Mouse (Mus musculus): ENCODE results near the gene Snrpa.
"Not testable (repeated sequence)": the region's sequence is repeated elsewhere in the genome, so short reads cannot be mapped to it uniquely, and the experiment has no call there.

Snrpa gene

DNA sequence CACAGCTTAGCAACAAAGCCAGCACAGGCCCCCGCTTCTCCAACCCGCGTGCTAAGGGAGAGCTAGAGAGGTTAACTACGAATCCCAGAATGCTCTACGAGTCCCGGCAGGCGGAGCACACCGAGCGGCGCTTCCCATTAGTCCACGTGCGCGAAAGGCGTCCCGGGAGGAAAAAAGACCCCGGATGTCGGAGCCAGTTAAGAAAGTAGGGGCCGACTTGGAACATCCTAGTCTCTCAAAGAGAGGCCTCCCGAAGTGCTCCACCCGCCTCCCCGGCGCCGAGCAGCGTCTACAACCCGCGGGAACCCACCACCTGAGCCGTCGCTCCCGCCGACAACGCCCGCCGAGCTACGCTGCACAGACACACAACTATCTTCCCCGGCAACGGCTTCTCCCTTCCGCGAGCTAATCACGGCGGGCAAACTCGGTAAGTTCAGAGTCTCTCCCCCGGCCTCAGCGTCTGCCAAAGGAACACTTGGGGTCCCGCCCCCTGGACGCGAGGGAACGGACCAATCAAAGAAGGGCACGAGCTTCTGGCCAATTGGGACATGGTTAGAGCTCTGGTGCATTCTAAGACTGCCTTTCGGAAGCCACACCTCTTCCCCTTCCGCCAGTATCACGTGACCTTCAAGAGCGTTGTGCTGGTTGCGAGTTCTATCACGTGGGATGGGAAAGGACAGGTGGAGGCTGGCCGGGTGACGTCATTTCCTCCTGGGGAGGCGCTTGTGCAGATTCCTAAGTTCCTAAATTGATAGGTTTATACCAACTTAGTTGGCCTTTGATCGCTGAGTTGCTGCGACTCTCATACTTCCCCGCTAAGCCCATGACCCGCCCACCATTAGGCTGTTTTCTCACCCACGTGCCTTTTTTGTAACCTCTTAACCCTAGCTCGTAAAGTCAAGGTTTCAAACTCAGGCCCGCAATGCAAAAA lies at the start of gene Snrpa, which contains the start of gene BC024978:
Gene Snrpa, minus strand, starts transcription at position 591 of the 931 bp plus-strand sequence.
Gene BC024978, plus strand, starts transcription at position 101 of the 931 bp plus-strand sequence.
- DNase-seq (ENCODE audit: low spot score in 2 of 2) = peak; percentile 99 to 100

GRCm38 (mm10) chr7:27244088-27244487 lies 48.0 kb upstream of the Snrpa start:
- not testable (repeated sequence) for DNase-seq (ENCODE audit: low spot score in 2 of 2)

DNA sequence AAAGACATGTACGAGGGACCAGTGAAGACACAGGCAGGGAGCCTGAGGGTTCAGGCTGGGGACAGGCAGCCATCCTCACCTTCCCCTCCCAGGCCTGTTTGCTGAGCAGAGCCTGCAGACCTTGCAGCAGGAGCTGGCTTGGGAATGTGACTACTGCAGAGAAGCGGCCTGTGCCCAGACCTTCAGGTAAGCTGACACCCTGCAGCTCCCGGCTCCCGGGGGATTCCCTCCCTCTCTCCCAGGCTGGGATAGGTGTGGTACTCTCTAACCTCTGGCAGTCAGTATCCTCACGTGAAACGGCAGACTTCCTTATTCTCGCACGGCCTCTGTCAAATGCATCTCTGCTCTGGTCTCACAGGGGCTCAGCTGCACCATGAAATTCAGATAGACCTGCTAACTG lies 47.1 kb upstream of the Snrpa start:
- no peak for DNase-seq (ENCODE audit: low spot score in 2 of 2)

GRCm38 (mm10) chr7:27238568-27238967 lies 42.5 kb upstream of the Snrpa start:
- no peak for DNase-seq (ENCODE audit: low spot score in 2 of 2)

DNA sequence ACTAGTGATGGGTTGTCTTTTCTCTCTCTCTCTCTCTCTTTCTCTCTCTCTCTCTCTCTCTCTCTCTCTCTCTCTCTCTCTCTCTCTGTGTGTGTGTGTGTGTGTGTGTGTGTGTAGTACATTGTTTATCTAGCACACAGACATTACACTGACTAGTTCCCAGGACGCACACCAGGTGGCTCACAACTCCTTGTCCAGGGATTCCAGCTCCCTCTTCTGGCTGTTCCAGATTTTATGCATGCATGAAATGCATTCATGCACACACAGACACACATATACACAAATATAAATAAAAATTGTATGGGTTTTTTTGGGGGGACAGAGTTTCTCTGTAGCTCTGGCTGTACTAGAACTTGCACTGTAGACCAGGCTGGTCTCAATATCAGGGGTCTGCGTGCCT lies 41.5 kb upstream of the Snrpa start:
- no peak for DNase-seq (ENCODE audit: low spot score in 2 of 2)

- no peak for DNase-seq (ENCODE audit: low spot score in 2 of 2)
Measured at GRCm38 (mm10) chr7:27235726-27236125, 39.7 kb upstream of the Snrpa start.

DNA sequence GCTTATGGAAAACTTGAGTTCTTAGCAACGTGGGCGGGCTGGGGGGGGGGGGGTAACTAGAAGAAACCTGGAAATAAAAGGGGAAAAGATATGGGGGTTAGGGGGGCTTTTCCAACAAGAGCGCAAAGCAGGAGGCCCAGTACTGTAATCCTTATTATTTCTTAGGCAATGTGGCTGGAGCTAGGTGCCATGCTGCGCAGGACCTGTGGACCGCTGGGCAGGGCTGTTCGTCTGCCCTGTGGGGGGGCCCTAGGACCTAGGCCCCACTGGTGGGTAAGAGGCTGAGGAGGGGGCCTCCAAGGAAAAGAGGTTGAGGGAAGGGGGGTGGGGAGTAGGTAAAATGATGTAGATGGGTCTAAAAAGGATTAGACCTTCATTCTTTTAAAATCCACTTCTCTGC lies 37.2 kb upstream of the Snrpa start:
- no peak for DNase-seq (ENCODE audit: low spot score in 2 of 2)

DNA sequence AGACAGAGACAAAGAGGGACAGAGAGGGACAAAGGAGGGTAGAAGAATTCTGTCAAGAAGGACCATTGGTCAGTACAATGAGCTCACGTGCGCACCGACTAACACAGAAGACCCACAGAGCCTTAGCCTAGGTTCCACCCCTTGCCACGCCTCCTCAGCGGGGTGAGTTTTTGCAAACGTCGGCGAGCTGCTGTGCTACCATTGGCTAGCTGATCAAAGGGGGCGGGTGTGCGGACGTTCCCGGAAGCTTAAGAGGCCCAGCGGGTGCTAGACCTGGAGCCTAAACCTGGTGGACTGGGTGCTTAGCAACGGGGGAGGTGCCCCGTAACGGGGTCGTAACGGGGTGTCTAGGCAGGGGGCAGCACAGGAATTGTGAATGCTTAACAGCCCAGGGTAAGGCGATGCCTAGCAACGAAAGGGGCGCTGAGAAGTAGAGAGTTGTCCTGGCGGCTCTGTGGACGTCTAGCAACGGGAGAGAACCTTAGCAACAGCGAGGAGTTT lies 36.8 kb upstream of the Snrpa start, which contains the start of gene Coq8b:
Gene Coq8b, plus strand, starts transcription at position 243 of the 501 bp plus-strand sequence.
- DNase-seq (ENCODE audit: low spot score in 2 of 2) = peak; percentile 95 to 96

GRCm38 (mm10) chr7:27231693-27232331 lies 35.7 kb upstream of the Snrpa start:
- DNase-seq (ENCODE audit: low spot score in 2 of 2) = peak; percentile 76 to 81

DNA sequence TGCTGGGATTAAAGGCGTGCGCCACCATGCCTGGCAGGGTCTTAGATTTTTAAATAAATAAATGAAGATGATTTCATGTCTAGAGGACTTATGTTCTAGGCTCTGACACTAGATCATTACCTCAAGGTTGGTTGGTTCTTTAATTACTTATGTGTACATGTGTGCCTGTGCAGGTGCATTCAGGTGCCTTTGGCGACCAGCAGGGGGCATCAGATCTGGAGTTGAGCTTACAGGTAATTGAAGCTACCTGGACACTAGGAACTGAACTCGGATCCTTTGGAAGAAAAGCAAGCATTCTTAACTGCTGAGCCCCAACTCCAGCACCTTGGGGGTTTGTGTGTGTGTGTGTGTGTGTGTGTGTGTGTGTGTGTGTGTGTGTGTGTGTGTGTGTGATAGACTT lies 34.7 kb upstream of the Snrpa start:
- DNase-seq (ENCODE audit: low spot score in 2 of 2) = no peak

GRCm38 (mm10) chr7:27228865-27229264 lies 32.8 kb upstream of the Snrpa start:
- DNase-seq (ENCODE audit: low spot score in 2 of 2) = no peak

- DNase-seq (ENCODE audit: low spot score in 2 of 2) = peak; percentile 91 to 93
Measured at GRCm38 (mm10) chr7:27228281-27228821, 32.3 kb upstream of the Snrpa start, which contains the start of gene Itpkc. Gene Itpkc, minus strand, starts transcription at chr7:27228661.

- DNase-seq (ENCODE audit: low spot score in 2 of 2) = no peak
Measured at GRCm38 (mm10) chr7:27227676-27228075, 31.6 kb upstream of the Snrpa start.

- DNase-seq (ENCODE audit: low spot score in 2 of 2) = no peak
Measured at GRCm38 (mm10) chr7:27227276-27227675, 31.2 kb upstream of the Snrpa start.

DNA sequence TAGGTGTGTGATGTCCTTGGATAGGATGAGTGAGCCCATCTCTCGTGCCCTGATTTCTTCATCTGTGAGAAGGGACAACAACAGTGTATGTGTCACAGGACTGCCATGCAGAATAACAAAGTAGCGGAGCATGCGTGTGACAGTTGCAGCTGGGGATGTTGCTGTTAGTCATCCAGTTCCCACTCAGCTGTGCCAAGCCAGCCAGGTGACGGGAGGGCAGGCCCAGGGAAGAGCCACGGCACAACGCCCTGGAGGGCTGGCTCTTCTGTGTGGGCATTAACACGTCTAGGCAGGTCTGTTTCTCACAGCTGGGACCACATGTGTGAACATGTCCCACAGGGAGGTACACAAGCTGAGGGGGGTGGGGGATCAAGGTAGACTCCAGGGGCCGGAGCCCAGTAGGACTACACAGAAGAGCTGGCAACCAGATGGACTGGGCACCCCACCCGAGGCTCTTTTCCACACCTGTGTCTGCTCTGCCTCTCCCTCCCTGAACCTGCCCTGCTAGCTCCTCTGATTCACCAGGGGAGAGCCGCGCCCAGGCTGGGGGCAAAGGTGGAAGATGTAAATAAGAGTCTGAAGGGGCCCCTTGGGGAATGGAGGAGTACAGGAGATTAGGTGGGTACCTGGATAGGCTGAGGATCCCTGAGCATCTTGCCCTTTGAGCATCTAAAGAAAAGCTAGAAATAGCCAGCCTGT lies 29.0 kb upstream of the Snrpa start:
- peak; percentile 26 to 34 for DNase-seq (ENCODE audit: low spot score in 2 of 2)

DNA sequence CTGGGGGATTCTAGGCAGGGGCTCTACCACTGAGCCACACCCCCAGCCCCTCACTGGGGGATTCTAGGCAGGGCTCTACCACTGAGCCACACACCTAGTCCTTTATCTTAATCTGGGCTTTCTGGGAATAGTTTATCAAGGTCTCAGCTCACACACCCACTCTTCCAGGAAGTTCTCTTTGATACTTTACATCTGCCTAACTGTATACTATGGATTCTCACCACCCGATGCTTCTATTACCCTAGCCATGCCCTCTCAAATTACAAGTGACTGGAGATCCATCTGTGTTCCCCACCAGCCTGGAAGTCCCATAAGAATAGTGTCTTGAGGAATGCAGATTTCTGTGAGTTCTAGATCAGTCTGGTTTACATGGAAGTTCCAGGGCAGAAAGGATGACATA lies 26.5 kb upstream of the Snrpa start:
- no peak for DNase-seq (ENCODE audit: low spot score in 2 of 2)

DNA sequence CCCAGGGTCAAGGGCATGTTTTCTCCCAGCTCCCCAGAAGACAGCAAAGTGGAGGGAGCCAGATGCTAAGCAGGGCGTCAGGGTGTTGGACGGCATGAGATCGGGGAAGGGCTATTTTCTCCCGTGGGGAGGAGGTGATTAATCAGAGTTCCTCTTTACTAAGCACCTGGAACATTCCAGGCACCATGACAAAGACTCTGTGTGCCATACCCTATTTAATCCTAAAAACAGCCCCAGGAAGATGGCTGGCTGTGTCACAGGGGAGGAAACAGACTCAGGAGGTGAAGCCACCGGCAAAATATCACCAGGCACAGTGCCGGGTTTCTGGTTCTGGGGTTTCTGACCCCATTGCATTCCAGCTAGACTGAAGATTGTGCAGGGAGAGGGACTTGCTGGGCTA lies 25.9 kb upstream of the Snrpa start:
- DNase-seq (ENCODE audit: low spot score in 2 of 2) = no peak

- no peak for DNase-seq (ENCODE audit: low spot score in 2 of 2)
Measured at GRCm38 (mm10) chr7:27219937-27220336, 23.9 kb upstream of the Snrpa start.

DNA sequence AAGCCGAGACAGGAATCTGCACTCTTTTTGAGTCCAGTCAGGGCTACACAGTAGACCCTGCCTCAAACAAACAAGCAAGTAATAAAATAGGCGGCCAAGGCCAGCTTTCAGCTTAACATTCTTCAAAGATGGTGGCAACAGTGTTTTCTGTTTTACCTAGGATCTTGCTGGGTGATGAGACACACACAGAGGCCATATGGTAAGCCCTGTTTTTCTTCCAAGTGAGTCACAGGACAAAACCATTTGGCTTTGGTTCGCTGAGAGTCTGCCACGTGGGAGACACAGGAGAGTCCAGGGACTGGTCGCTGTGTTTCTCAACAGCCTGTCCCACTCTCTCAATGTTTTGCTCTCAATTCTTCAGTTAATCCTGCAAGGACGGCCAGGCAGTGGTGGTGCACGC lies 22.5 kb upstream of the Snrpa start:
- no peak for DNase-seq (ENCODE audit: low spot score in 2 of 2)

DNA sequence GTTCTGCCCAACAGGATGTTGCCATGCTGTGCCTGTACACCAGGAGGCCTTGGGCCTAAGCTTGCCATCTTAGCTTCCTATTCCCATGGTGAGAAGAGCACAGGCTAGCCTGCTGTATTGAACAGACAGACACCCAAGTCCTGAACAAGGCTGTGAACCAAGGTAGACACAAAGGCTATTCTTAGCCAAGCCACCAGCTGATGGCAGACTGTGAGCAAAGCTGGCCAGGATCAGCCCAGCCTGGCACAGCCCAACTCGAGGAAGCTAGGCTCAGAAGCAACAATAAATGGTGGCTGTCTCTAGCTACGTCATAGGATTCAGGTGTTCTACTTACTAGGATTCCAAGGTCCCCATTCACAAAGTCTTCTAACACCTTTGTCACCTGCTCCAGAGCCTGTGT lies 16.6 kb upstream of the Snrpa start:
- DNase-seq (ENCODE audit: low spot score in 2 of 2) = no peak

DNA sequence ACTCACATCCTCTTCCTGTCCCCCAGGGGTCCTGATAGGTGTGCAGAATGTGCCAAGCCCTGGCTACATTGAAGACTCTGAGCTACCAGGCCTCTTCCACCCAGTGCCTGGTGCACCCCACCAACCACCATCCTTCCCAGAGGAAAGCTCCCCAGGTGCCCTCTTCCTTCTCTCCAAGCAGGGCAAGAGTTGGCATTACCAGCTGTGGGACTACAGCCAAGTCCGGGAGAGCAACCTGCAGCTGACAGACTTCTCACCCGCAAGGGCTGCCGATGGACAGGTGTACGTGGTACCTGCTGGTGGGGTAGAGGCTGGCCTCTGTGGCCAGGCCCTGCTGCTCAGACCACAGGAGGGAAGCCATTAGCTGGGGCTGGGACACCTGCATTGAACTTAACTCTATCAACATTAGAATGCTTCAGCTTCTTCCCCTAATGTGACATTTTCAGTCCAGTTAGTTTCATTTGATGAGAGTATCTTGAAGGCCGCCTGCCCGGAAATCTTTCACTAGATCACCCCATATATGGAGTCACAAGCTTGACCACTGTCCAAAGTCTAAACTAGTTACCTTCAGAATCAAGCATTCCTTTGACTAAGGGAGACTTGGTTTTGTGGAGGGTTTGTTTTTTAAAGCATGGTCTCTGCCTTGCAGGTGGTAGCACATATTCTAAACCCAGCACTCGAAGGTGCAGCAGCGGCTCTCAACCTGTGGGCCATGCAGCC lies 7.8 kb upstream of the Snrpa start:
- no peak for DNase-seq (ENCODE audit: low spot score in 2 of 2)
